Mouse (Mus musculus): ENCODE results near the gene Olfr807. TPM values are rescaled to one million over a fixed set of nuclear protein-coding genes. Genes with fewer than 3 reads are reported as not detected.

Gene Olfr807
- polyA plus RNA-seq, 1 experiment, result not detected

DNA sequence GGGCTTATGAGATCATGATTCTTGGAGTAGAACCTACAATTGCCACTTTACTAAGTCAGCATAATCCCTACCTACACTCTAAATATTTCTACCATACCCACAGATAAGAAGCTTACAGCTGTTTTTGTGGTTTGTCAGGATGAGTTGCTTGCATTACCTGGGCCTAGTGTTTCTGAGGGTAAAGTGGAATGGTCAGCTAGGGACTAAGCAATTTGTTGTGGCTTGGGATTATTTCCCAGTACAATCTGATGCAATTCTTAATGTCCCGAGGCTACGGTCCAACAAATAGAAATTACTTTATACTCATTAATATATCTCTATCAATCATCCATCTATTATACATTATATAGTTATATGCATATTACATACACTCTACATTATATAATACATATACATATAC, 28.3 kb downstream of the Olfr807 start, which contains the start of gene Olfr805:
TSS of gene Olfr805 (minus strand) at position 101 of the 400 bp plus-strand sequence.
- Histone ChIP-seq H3K27me3 (ENCODE audit: control insufficient read depth, insufficient read depth, low read length) (no peaks in the 10 kb centered on the region), H3K36me3 (ENCODE audit: control insufficient read depth, insufficient read depth, low read length) (no peaks in the 10 kb centered on the region), H3K4me3 (ENCODE audit: extremely low read depth, insufficient read depth, insufficient read length) (no peak within 1 kb of the TSS), H3K27ac (ENCODE audit: insufficient read depth, low read length) (no peak within 1 kb of the TSS), H3K4me1 (ENCODE audit: control insufficient read depth, insufficient read depth, insufficient read length) (no peaks in the 10 kb centered on the region)
- WGBS, result 93% methylated on average over 2 of the region's 2 CpGs
- TF ChIP-seq CTCF (IDR thresholded peaks at IDR 0.05; ENCODE audit: extremely low read depth, insufficient read depth, insufficient read length, insufficient replicate concordance), result no peak
- TF ChIP-seq POLR2A (IDR thresholded peaks at IDR 0.05; ENCODE audit: low read depth, low read length), result no peak
- DNase-seq (ENCODE audit: low read depth in 1 of 2, low spot score in 2 of 2), result no peak

Other genes with a start within 250 kb of the Olfr807 start
- gene Olfr791, start 236.0 kb downstream of the Olfr807 start, polyA plus RNA-seq (2012; rRNA removed), result not detected in 2 replicates
- not detected in 2 replicates for gene Olfr792, start 218.6 kb downstream of the Olfr807 start, polyA plus RNA-seq (2012; rRNA removed)
- not detected in 2 replicates for gene Olfr794, start 190.1 kb downstream of the Olfr807 start, polyA plus RNA-seq (2012; rRNA removed)
- gene Olfr796, start 145.2 kb downstream of the Olfr807 start, polyA plus RNA-seq (2012; rRNA removed), result not detected in 2 replicates
- gene Olfr798, start 129.9 kb downstream of the Olfr807 start, polyA plus RNA-seq (2012; rRNA removed), result not detected in 2 replicates
- not detected in 2 replicates for gene Olfr799, start 120.3 kb downstream of the Olfr807 start, polyA plus RNA-seq (2012; rRNA removed)
- gene Olfr800, start 100.1 kb downstream of the Olfr807 start, polyA plus RNA-seq (2012; rRNA removed), result not detected in 2 replicates
- not detected in 2 replicates for gene Olfr801, start 83.9 kb downstream of the Olfr807 start, polyA plus RNA-seq (2012; rRNA removed)
- gene Olfr802, start 69.6 kb downstream of the Olfr807 start, polyA plus RNA-seq (2012; rRNA removed), result not detected in 2 replicates
- not detected in 2 replicates for gene Olfr803, start 63.5 kb downstream of the Olfr807 start, polyA plus RNA-seq (2012; rRNA removed)
- gene Olfr804, start 54.6 kb downstream of the Olfr807 start, polyA plus RNA-seq (2012; rRNA removed), result not detected in 2 replicates
- not detected in 2 replicates for gene Olfr805, start 28.4 kb downstream of the Olfr807 start, polyA plus RNA-seq (2012; rRNA removed)
- gene Olfr806, start 15.9 kb downstream of the Olfr807 start, polyA plus RNA-seq (2012; rRNA removed), result not detected in 2 replicates
- not detected in 2 replicates for gene Olfr808, start 7.7 kb upstream of the Olfr807 start, polyA plus RNA-seq (2012; rRNA removed)
- not detected in 2 replicates for gene Olfr809, start 16.8 kb upstream of the Olfr807 start, polyA plus RNA-seq (2012; rRNA removed)
- not detected in 2 replicates for gene Olfr810, start 37.1 kb upstream of the Olfr807 start, polyA plus RNA-seq (2012; rRNA removed)
- gene Olfr811, start 46.6 kb upstream of the Olfr807 start, polyA plus RNA-seq (2012; rRNA removed), result not detected in 2 replicates
- not detected in 2 replicates for gene Olfr812, start 88.3 kb upstream of the Olfr807 start, polyA plus RNA-seq (2012; rRNA removed)
- gene Olfr813, start 97.6 kb upstream of the Olfr807 start, polyA plus RNA-seq (2012; rRNA removed), result not detected in 2 replicates
- not detected in 2 replicates for gene Olfr814, start 122.1 kb upstream of the Olfr807 start, polyA plus RNA-seq (2012; rRNA removed)
- gene Olfr815, start 148.1 kb upstream of the Olfr807 start, polyA plus RNA-seq (2012; rRNA removed), result not detected in 2 replicates
- gene Olfr816, start 157.8 kb upstream of the Olfr807 start, polyA plus RNA-seq (2012; rRNA removed), result not detected in 2 replicates
- gene Olfr818, start 191.3 kb upstream of the Olfr807 start, polyA plus RNA-seq (2012; rRNA removed), result not detected in 2 replicates
- not detected in 2 replicates for gene Olfr819, start 209.5 kb upstream of the Olfr807 start, polyA plus RNA-seq (2012; rRNA removed)
- gene Olfr247, start 218.3 kb upstream of the Olfr807 start, polyA plus RNA-seq (2012; rRNA removed), result not detected in 2 replicates
- gene Gm10310, start 227.3 kb upstream of the Olfr807 start, polyA plus RNA-seq (2012; rRNA removed), result not detected in 2 replicates

All from spleen, adult 2 months (tissue).